Mouse (Mus musculus): Measurements from ENCODE around the gene Elovl5.

- no peak for TF ChIP-seq CTCF (IDR thresholded peaks at IDR 0.05; ENCODE audit: low read depth, low read length)
- no peak for TF ChIP-seq GATA1 (IDR thresholded peaks at IDR 0.05; ENCODE audit: borderline replicate concordance, low read length)
Observed at GRCm38 (mm10) chr9:78015816-78016215, 98.7 kb downstream of the Elovl5 start.
